Mouse (Mus musculus) thymus, postnatal 10 days (tissue): ENCODE results near the gene Kmt5a.
"Not testable (repeated sequence)": the region's sequence is repeated elsewhere in the genome, so short reads cannot be mapped to it uniquely, and the experiment has no call there.

Experiments used
- DNase-seq, 2 experiments: peaks; one replicate each; pipeline ENCODE4 v3.0.0; 2021; ENCODE audit warnings: low spot score in 2 of 2

Kmt5a gene

GRCm38 (mm10) chr5:124445621-124446293 is 6.0 kb downstream of the Kmt5a start:
- peak in 1 of 2 experiments; percentile 54 for DNase-seq

- DNase-seq, result peak in 1 of 2 experiments; percentile 15
Measured at GRCm38 (mm10) chr5:124446301-124446881, 6.7 kb downstream of the Kmt5a start.

DNA sequence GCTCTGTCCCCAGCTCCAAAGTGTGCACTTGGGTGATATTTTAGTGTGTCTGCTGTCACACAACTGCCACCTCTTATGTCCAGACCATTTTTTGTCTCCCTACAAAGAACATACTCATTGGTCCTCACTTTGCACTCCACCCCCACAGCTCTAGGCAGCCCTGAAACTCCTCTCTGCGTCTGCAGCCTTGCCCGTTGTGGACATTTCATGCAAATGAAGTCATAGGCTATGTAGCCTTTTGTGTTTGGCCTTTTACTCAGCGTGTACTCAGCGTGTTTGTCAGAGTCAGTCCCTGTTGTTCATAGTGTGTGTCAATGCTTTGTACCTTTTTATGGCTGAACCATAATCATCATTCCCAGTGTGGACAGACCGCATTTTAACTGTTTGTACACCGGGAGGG is 9.8 kb downstream of the Kmt5a start:
- DNase-seq, result no peak

DNA sequence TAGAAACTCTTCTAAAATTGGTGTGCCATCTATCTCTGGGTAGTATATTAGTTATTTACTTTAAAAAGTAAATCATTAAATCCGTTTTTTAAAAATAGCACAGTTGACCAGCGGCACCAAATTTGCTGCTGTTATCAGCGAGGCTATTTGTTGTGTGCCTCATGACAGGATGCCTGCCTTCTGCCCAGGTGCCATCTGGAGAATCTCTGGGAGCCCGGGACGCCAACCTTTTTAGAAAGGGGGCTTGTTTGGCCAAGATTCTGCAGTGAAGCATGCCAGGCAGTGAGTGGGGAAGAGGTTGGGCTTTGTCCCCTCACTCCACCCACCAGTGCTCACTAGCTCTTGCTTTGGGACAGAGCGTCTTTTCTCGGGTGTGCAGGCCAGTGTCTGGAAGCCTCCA is 10.3 kb downstream of the Kmt5a start:
- no peak for DNase-seq

- DNase-seq, result no peak
Measured at GRCm38 (mm10) chr5:124450641-124451340, 11.1 kb downstream of the Kmt5a start.

GRCm38 (mm10) chr5:124452494-124453228 is 12.9 kb downstream of the Kmt5a start:
- DNase-seq, result no peak

- no peak for DNase-seq
Measured at GRCm38 (mm10) chr5:124453339-124454081, 13.8 kb downstream of the Kmt5a start.

DNA sequence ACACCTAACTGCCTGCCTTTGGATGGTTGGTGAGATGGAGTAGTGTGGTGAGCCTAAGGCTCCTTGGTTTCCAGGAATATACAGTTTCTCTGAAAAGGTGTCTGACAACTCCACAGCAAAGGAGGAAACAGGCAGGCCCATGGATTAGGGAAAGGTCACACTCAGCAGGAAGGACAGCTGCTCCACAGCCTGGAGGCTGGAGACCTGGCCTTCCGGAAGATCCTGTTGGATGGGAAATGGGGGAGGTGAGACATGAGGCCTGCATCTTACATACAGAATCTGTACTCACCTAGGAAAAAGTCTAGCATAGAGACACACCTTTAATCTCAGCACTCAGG is 14.3 kb downstream of the Kmt5a start:
- no peak for DNase-seq

- DNase-seq, result no peak
Measured at GRCm38 (mm10) chr5:124456762-124457161, 17.0 kb downstream of the Kmt5a start.

DNA sequence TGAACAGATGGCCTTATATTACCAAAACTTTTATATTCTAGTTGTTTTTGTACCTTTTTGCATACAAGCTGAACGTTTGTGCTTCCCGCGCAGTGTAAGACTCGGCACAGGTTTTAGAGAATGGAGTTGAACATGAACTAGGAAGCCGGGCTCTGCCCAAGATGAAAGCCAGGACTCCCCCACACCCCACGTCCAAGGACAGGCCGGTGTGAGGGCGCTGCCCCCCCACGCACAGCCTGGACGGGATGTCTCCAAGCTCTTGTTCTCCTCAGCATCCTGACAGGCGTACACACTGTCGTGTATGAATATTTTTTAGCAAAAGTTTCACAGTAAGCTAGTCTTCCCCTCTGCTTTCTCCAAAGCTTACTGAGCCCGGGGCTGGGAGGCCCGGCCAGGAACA is 21.2 kb downstream of the Kmt5a start:
- DNase-seq, result not testable (repeated sequence)

DNA sequence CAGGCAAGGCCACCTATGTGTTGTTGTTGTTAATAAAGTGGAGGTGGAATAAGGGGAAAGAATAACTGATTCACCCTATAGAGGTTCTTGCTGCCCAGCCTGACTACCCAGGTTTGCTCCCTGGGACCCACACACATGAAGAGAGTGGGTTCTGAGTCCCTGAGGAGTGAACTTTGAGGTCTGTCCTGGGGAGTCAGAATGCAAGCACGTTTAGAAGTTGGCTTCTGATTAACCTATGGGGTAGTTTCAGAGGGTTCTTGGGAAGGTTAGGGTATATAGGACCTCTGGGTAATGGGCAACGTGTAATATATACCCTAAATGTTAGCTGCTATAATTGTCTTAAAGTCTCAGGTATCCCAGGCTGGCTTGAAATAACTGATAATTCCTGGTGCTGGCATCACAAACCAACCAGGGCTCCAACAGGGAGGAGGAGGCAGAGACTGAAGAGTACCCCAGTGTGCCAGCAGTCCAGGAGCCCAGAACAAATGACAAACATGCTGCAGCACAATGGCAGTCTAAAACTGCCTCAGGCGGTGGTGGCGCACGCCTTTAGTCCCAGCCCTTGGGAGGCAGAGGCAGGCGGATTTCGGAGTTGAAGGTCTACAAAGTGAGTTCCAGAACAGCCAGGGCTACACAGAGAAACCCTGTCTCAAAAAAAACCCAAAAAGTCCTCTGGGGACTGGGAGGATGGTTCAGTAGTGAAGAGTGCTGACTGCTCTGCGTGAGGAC is 22.7 kb downstream of the Kmt5a start:
- DNase-seq, result no peak

DNA sequence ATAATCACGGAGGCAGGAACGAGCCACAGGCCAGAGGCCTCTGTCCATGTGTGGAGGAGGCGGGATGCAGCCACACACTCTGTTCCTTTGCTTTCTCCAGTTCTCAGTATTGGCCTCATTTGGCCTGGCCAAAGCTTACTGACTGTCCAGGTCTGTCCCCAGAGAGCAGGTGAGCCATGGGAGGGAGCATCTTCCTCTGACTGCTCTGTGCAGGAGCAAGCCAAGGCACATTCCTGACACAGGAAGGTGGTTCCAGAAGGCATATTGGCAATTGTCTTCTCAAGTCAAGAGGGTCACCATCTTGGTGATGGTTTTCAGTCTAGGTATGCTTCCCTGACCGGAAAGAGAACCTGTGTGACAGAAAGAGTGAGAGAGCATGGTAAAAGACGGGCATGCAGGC is 23.7 kb downstream of the Kmt5a start:
- no peak for DNase-seq

DNA sequence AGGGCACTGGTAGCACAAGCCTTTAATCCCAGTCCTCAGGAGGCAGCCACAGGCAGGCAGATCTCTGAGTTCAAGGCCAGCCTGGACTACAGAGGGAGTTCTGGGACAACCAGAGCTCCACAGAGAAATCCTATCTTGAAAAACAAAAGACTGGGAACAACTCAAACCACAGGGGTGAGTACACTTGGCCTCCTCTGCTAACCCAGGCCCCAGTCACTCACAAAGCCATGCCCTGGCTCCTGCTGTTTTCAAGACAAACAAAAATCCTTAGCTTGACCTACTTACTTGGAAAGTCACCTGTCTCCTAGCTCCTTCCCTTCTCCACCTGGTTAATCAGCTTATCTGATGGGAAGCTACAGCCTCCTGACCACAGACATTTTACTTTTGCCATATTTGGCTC is 25.2 kb downstream of the Kmt5a start:
- DNase-seq, result no peak

- no peak for DNase-seq
Measured at GRCm38 (mm10) chr5:124467766-124468165, 28.0 kb downstream of the Kmt5a start.

DNA sequence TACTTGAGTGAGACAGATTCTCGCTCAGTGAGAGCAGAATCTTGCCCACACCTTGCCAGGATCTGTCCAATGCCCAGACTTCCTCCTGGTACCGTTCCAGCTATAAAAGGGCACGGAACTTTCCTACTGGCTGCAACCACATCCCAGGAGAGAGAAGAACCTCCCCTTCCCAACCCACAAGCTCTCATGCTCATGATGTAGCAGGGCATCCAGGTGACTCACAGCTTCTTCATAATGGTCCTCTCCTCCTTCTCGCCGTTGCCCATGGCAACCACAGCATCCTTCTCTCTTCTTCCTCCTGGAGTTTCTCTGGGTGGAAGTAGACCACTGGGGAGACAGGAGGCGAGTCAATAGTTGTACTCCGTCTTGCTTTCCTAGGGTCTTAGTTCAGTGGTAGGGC is 28.6 kb downstream of the Kmt5a start:
- no peak for DNase-seq

- DNase-seq, result peak; percentile 55 to 73
Measured at GRCm38 (mm10) chr5:124469486-124469885, 29.8 kb downstream of the Kmt5a start.

- no peak for DNase-seq
Measured at GRCm38 (mm10) chr5:124470591-124471171, 31.0 kb downstream of the Kmt5a start.

DNA sequence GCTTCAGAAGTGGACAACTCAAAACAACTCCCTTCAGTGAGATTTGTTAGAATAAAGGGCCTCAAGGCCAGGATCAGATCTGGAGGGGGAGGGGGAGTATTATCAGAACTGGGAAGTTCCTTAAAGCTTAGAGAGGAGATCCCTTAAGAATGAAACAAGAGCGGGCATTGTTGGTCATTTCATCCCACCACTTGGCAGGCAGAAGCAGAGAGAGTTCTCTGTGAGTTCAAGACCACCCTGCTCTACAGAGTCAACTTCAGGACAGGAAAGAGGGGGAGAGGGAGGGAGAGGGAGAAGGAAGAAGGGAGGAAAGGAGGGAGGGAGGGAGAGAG is 39.1 kb downstream of the Kmt5a start:
- DNase-seq, result no peak

DNA sequence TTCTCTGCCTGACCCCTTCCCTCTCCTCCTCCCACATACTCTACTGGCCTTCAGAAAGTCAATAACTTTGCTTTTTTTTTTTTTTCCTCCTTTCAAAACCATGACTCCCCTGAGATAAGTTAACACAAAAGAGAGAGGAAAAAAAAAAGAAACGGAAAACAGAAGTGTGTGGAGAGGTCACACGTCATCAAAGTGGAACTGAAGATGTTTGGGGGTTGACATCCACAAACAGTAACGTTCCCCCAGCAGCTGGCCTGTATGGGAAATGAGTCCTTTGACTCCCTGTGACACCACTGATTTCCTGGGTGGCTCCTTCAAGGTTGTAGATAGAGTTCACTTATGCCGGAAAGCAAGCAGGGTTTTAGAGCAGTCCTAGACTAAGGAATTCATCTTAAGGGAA is 40.4 kb downstream of the Kmt5a start:
- peak in 1 of 2 experiments; percentile 18 for DNase-seq

- no peak for DNase-seq
Measured at GRCm38 (mm10) chr5:124481714-124482113, 42.0 kb downstream of the Kmt5a start.

DNA sequence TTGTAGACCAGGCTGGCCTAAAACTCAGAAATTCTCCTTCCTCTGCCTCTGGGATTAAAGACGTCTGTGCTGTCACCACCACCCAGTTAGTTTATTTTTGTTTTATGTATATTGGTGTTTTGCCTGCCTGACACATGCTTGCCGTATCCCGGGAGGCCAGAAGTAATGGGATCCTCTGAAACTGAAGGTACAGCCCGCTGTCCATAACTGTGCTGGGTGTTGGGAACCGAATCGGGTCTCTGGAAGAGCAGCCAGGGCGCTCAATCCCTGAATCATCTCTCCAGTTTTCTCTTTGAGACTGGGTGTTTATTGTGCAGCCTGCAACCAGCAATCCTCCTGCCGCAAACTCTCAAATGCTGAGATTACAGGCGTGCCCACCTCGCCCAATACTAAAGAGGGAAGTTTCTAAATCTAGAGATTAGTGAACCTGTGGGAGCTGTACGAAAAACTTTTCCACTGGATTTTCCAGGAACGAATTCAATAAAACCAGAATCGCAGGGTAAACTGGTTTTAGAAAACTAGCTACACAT is 42.8 kb downstream of the Kmt5a start:
- DNase-seq, result no peak
